Mouse (Mus musculus): ENCODE results near the gene Olig1.

DNA sequence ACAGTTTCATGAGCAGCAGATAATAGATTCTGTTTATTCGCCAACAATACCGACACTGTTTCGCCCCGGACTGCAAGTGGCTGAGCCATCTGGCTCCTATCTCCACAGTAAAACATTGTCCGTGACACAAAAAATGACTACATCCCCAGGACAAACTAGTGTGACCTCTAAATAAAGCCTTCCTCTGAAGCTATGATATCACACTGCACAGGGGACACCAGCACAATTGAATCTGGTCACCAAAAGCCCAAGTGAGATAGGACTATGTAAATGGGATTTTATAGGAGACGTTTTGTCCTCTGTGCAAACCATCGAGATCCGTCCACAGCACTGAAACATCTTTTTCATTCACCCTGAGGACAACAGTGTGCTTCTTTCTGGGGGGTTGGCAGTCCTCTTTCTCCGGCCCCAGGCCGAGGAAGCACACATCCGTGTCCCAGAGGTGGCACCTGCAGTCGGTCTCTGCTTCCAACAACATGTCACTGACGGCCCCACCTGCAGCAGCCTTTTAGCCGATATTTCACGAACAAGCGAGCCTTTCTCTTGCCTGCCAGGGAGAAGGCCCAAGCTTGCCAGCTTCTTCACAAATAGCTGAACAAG lies 36.0 kb downstream of the Olig1 start:
- no peak for TF ChIP-seq CTCF (conservative IDR thresholded peaks at IDR 0.05; ENCODE audit: insufficient read depth, insufficient read length, low read depth, low read length)
- no peak for TF ChIP-seq POLR2A (IDR thresholded peaks at IDR 0.05; ENCODE audit: low read depth, low read length)

Data from kidney, adult 2 months (tissue).